Mouse (Mus musculus) limb, embryonic 14.5 days (tissue): ENCODE data around the gene Il1r1. TPM values are rescaled to one million over a fixed set of nuclear protein-coding genes. Genes with fewer than 3 reads are reported as not detected.

ENCODE experiments used
- ATAC-seq: fragments of 200-750 bp; cut with Nextera tagmentation; 2 replicates; pipeline ENCODE4 v1.8.0; 2017; ENCODE audit warnings: low read depth, moderate number of reproducible peaks, moderate TSS enrichment; ENCODE audit not compliant: low FRiP score
- DNase-seq: peaks from one replicate; pipeline ENCODE4 v3.0.0-alpha.2; 2015; ENCODE audit warnings: low spot score
- H3K27ac ChIP-seq: fragments of 300-500 bp; sonication (generic); replicated peaks from 2 replicates; pipeline ENCODE4 v1.5.1; 2014; ENCODE audit warnings: low read depth, mild to moderate bottlenecking, low read length, moderate library complexity, mixed read lengths
- H3K27me3 ChIP-seq: fragments of 300-500 bp; sonication (generic); 2 replicates; pipeline ENCODE4 v1.6.1; 2014; ENCODE audit warnings: low read length, mixed read lengths; ENCODE audit not compliant: control insufficient read depth, insufficient read depth
- H3K36me3 ChIP-seq: fragments of 300-500 bp; sonication (generic); 2 replicates; pipeline ENCODE4 v1.6.1; 2014; ENCODE audit warnings: mild to moderate bottlenecking, low read length, moderate library complexity, mixed read lengths; ENCODE audit not compliant: control insufficient read depth, insufficient read depth
- H3K4me1 ChIP-seq: fragments of 300-500 bp; sonication (generic); 2 replicates; pipeline ENCODE4 v1.6.1; 2014; ENCODE audit warnings: antibody characterized with exemption, low read length, mixed read lengths; ENCODE audit not compliant: control insufficient read depth, insufficient read depth
- H3K4me2 ChIP-seq: fragments of 300-500 bp; sonication (generic); replicated peaks from 2 replicates; pipeline ENCODE4 v1.6.1; 2014; ENCODE audit warnings: low read depth, mild to moderate bottlenecking, low read length, moderate library complexity; ENCODE audit not compliant: severe bottlenecking
- H3K4me3 ChIP-seq: fragments of 300-500 bp; sonication (generic); replicated peaks from 2 replicates; pipeline ENCODE4 v1.5.1; 2014; ENCODE audit warnings: low read length
- H3K9ac ChIP-seq: fragments of 300-500 bp; sonication (generic); 2 replicates; pipeline ENCODE4 v1.6.1; 2014; ENCODE audit warnings: mild to moderate bottlenecking, low read depth, low read length, moderate library complexity; ENCODE audit not compliant: severe bottlenecking
- H3K9me3 ChIP-seq: fragments of 300-500 bp; sonication (generic); 2 replicates; pipeline ENCODE4 v1.6.1; 2016; ENCODE audit warnings: low read length; ENCODE audit not compliant: control insufficient read depth
- POLR2A ChIP-seq: fragments of 200-500 bp; IDR thresholded peaks from 2 replicates; pipeline ENCODE4 v1.8.0; 2012; ENCODE audit warnings: inconsistent platforms, mild to moderate bottlenecking, moderate library complexity, borderline replicate concordance; ENCODE audit not compliant: insufficient read depth, insufficient read length; ENCODE audit errors: extremely low read depth
- WGBS: fragments of 180-500 bp; shearing (Covaris S2); extraction: QIAGEN DNeasy Blood & Tissue Kit; methylation state at CpG from one replicate; pipeline ENCODE4 v1.1.7; 2014; 5-methylcytosine and 5-hydroxymethylcytosine counted together
- polyA plus RNA-seq, 2 experiments: library from polyadenylated mRNA; depleted of rRNA in 1 of 2; stranded (reverse) in 1 of 2; unstranded in 1 of 2; fragments of >200 nt; fragmentation: Nextera tagmentation in 1 of 2; extraction: Ambion mirVana in 1 of 2; gene quantifications; 2 replicates each; pipeline versions ENCODE4 v1.2.1 to v1.2.3; 2012 to 2014

Gene Il1r1
- polyA plus RNA-seq, 2 experiments, result 6.7 to 12.0 TPM

GRCm38 (mm10) chr1:40180861-40181260, 44.0 kb upstream of the Il1r1 start:
- 83% methylated on average over 2 of the region's 2 CpGs for WGBS

GRCm38 (mm10) chr1:40181716-40182115, 43.2 kb upstream of the Il1r1 start:
- H3K36me3 ChIP-seq, result no peaks in the 10 kb centered on the region
- no peak for TF ChIP-seq POLR2A
- H3K4me1 ChIP-seq, result no peaks in the 10 kb centered on the region
- ATAC-seq (no peak), DNase-seq (no peak)
- WGBS, result 42% methylated on average over 3 of the region's 3 CpGs
- no peak overlapping the region for H3K4me2 ChIP-seq
- H3K4me3 ChIP-seq, result no peak overlapping the region
- no peaks in the 10 kb centered on the region for H3K27me3 ChIP-seq
- H3K9me3 ChIP-seq, result no peaks in the 10 kb centered on the region
- no peak overlapping the region for H3K9ac ChIP-seq
- no peak overlapping the region for H3K27ac ChIP-seq

More at GRCm38 (mm10) chr1:40180861-40181260, 44.0 kb upstream of the Il1r1 start:
- no peak overlapping the region for H3K4me3 ChIP-seq
- no peak overlapping the region for H3K4me2 ChIP-seq
- ATAC-seq (no peak), DNase-seq (peak; percentile 48)
- no peaks in the 10 kb centered on the region for H3K36me3 ChIP-seq
- no peak overlapping the region for H3K27ac ChIP-seq
- H3K9ac ChIP-seq, result no peak overlapping the region
- H3K4me1 ChIP-seq, result no peaks in the 10 kb centered on the region
- TF ChIP-seq POLR2A, result no peak
- no peaks in the 10 kb centered on the region for H3K27me3 ChIP-seq
- H3K9me3 ChIP-seq, result no peaks in the 10 kb centered on the region

GRCm38 (mm10) chr1:40183410-40183809, 41.5 kb upstream of the Il1r1 start:
- no peak overlapping the region for H3K27ac ChIP-seq
- H3K27me3 ChIP-seq, result no peaks in the 10 kb centered on the region
- no peak for TF ChIP-seq POLR2A

GRCm38 (mm10) chr1:40187961-40188360, 36.9 kb upstream of the Il1r1 start:
- H3K4me3 ChIP-seq, result no peak overlapping the region
- DNase-seq (peak; percentile 41), ATAC-seq (no peak)
- no peak overlapping the region for H3K9ac ChIP-seq
- no peak overlapping the region for H3K4me2 ChIP-seq
- H3K9me3 ChIP-seq, result no peaks in the 10 kb centered on the region
- 86% methylated on average over 1 of the region's 1 CpGs for WGBS
- H3K27me3 ChIP-seq, result no peaks in the 10 kb centered on the region
- TF ChIP-seq POLR2A, result no peak
- no peaks in the 10 kb centered on the region for H3K4me1 ChIP-seq
- H3K27ac ChIP-seq, result no peak overlapping the region
- no peaks in the 10 kb centered on the region for H3K36me3 ChIP-seq

More at GRCm38 (mm10) chr1:40183410-40183809, 41.5 kb upstream of the Il1r1 start:
- H3K36me3 ChIP-seq, result no peaks in the 10 kb centered on the region
- H3K4me2 ChIP-seq, result no peak overlapping the region
- no peaks in the 10 kb centered on the region for H3K4me1 ChIP-seq
- no peak overlapping the region for H3K4me3 ChIP-seq
- no peaks in the 10 kb centered on the region for H3K9me3 ChIP-seq
- no peak for ATAC-seq
- no peak for DNase-seq
- H3K9ac ChIP-seq, result no peak overlapping the region

- DNase-seq, result no peak
- H3K27me3 ChIP-seq, result no peaks in the 10 kb centered on the region
- no peak for TF ChIP-seq POLR2A
- no peak overlapping the region for H3K9ac ChIP-seq
- no peak overlapping the region for H3K4me2 ChIP-seq
- no peaks in the 10 kb centered on the region for H3K4me1 ChIP-seq
- no peak overlapping the region for H3K27ac ChIP-seq
- no peak for ATAC-seq
- H3K36me3 ChIP-seq, result no peaks in the 10 kb centered on the region
- 74% methylated on average over 5 of the region's 5 CpGs for WGBS
- no peaks in the 10 kb centered on the region for H3K9me3 ChIP-seq
- no peak overlapping the region for H3K4me3 ChIP-seq
Observed at GRCm38 (mm10) chr1:40190025-40190424, 34.9 kb upstream of the Il1r1 start.

GRCm38 (mm10) chr1:40190837-40191236, 34.0 kb upstream of the Il1r1 start:
- Histone ChIP-seq H3K27me3 (no peaks in the 10 kb centered on the region), H3K4me1 (no peaks in the 10 kb centered on the region), H3K9ac (no peak overlapping the region), H3K9me3 (no peaks in the 10 kb centered on the region), H3K4me2 (no peak overlapping the region), H3K36me3 (no peaks in the 10 kb centered on the region), H3K27ac (no peak overlapping the region), H3K4me3 (no peak overlapping the region)
- 81% methylated on average over 5 of the region's 5 CpGs for WGBS
- DNase-seq, result no peak
- ATAC-seq, result no peak
- TF ChIP-seq POLR2A, result no peak
